Mouse (Mus musculus): ENCODE results near the gene Actl10. TPM values are rescaled to one million over a fixed set of nuclear protein-coding genes. Genes with fewer than 3 reads are reported as not detected.

Gene Actl10
- total and polyA plus RNA-seq, 3 experiments: 0.35 to 0.79 TPM; not detected in 1

DNA sequence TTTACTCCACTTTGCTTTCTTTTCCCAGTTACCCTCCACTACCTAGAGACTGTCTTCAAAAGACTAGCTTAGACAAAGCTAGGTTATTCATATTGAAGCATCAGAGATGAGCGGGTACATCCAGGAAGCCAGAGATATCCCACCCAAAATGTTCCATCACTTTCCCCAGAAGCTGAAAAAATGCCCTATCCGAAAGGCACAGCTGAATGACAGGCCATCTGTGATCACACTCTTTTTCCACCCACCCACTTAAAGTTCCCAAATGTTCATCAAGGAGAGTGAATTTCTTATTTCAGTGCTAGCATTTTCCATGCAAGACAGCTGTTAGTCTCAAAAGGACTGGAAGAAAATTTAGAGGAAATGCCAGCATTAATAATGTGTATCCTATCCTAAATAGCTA, 26.3 kb upstream of the Actl10 start:
- peaks cover 2 to 19% of the 10 kb centered on the region in 2 experiments for H3K36me3 ChIP-seq (ENCODE audit: control insufficient read depth in 1 of 2, insufficient read depth in 2 of 2, low read length in 2 of 2)
- H3K9ac ChIP-seq (ENCODE audit: control insufficient read depth, low read depth, low read length, poor library complexity, severe bottlenecking): no peak overlapping the region
- H3K79me2 ChIP-seq (ENCODE audit: control insufficient read depth, insufficient read depth, low read length, poor library complexity): no peaks in the 10 kb centered on the region
- H3K4me1 ChIP-seq (ENCODE audit: control insufficient read depth in 1 of 2, insufficient read depth in 2 of 2, low read length in 2 of 2): peaks cover 4 to 14% of the 10 kb centered on the region in 2 experiments
- no peak overlapping the region for H3K4me3 ChIP-seq (ENCODE audit: control insufficient read depth in 1 of 2, insufficient read depth in 1 of 2, low read depth in 2 of 2, low read length in 2 of 2)
- no peaks in the 10 kb centered on the region for H3K27me3 ChIP-seq (ENCODE audit: control insufficient read depth in 1 of 2, insufficient read depth in 2 of 2, low read length in 2 of 2)
- no peak overlapping the region for H3K27ac ChIP-seq (ENCODE audit: control insufficient read depth, low read depth, low read length)
- TF ChIP-seq KAT2A (conservative IDR thresholded peaks at IDR 0.05; ENCODE audit: low read depth, low read length) (no peak), ELF1 (IDR thresholded peaks at IDR 0.05; ENCODE audit: low read depth, low read length) (no peak), GABPA (IDR thresholded peaks at IDR 0.05; ENCODE audit: low read depth, low read length) (no peak), MYB (IDR thresholded peaks at IDR 0.05; ENCODE audit: low read depth, low read length) (no peak), MYC (IDR thresholded peaks at IDR 0.05; ENCODE audit: low read depth, low read length) (no peak), CTCF (IDR thresholded peaks at IDR 0.05 in 2 of 3, conservative IDR thresholded peaks at IDR 0.05 in 1 of 3; ENCODE audit: control insufficient read depth in 1 of 3, insufficient read depth in 1 of 3, low read depth in 2 of 3, low read length in 3 of 3, poor library complexity in 1 of 3, severe bottlenecking in 1 of 3) (no peak), BHLHE40 (IDR thresholded peaks at IDR 0.05; ENCODE audit: borderline replicate concordance, low read depth, low read length) (no peak), TAL1 (IDR thresholded peaks at IDR 0.05; ENCODE audit: low read length) (no peak), SMC3 (IDR thresholded peaks at IDR 0.05; ENCODE audit: low read depth, low read length) (no peak), ZC3H11A (IDR thresholded peaks at IDR 0.05; ENCODE audit: low read depth, low read length) (no peak), RAD21 (IDR thresholded peaks at IDR 0.05; ENCODE audit: low read depth, low read length) (no peak)
- DNase-seq (ENCODE audit: low read depth, low spot score): no peak
- no peaks in the 10 kb centered on the region for H3K9me3 ChIP-seq (replicated peaks; ENCODE audit: insufficient read depth, low read length)

DNA sequence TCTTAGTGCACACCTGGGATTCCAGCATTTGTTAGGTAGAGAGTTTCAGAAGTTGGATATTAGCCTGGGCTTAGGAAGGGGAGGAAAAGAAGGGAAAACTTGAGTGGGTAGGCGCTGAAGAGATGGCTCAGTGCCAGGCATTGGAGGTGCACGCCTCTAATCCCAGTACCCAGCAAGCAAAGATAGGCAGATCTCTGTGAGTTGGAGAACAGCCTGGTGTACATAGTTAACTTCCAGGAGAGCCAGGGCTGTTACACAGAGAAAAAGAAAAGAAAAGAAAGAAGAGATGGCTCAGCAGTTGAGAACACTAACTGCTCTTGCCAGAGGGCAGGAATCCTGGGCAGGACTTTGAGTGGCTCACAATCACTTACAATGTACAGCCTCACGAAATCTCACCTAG, 25.0 kb upstream of the Actl10 start:
- TF ChIP-seq RCOR1 (IDR thresholded peaks at IDR 0.05; ENCODE audit: low read depth, low read length) (no peak), TBP (IDR thresholded peaks at IDR 0.05; ENCODE audit: low read depth, low read length) (no peak), POLR2A (IDR thresholded peaks at IDR 0.05; ENCODE audit: control insufficient read depth in 1 of 2, insufficient read depth in 1 of 2, low read depth in 1 of 2, low read length in 2 of 2, poor library complexity in 1 of 2) (no peak), ELF1 (IDR thresholded peaks at IDR 0.05; ENCODE audit: low read depth, low read length) (no peak), NELFE (IDR thresholded peaks at IDR 0.05; ENCODE audit: low read depth, low read length) (no peak), SMC3 (IDR thresholded peaks at IDR 0.05; ENCODE audit: low read depth, low read length) (no peak), ZC3H11A (IDR thresholded peaks at IDR 0.05; ENCODE audit: low read depth, low read length) (no peak), JUND (IDR thresholded peaks at IDR 0.05; ENCODE audit: low read depth, low read length) (no peak), MAFK (IDR thresholded peaks at IDR 0.05; ENCODE audit: borderline replicate concordance, low read depth, low read length) (no peak)
- Histone ChIP-seq H3K36me3 (ENCODE audit: control insufficient read depth in 1 of 2, insufficient read depth in 2 of 2, low read length in 2 of 2) (peaks cover 10 to 15% of the 10 kb centered on the region in 2 experiments), H3K9me3 (replicated peaks; ENCODE audit: insufficient read depth, low read length) (no peaks in the 10 kb centered on the region), H3K9ac (ENCODE audit: control insufficient read depth, low read depth, low read length, poor library complexity, severe bottlenecking) (no peak overlapping the region), H3K79me2 (ENCODE audit: control insufficient read depth, insufficient read depth, low read length, poor library complexity) (no peaks in the 10 kb centered on the region), H3K27ac (ENCODE audit: control insufficient read depth, low read depth, low read length) (no peak overlapping the region), H3K4me1 (ENCODE audit: control insufficient read depth in 1 of 2, insufficient read depth in 2 of 2, low read length in 2 of 2) (peaks cover 4 to 12% of the 10 kb centered on the region in 2 experiments), H3K27me3 (ENCODE audit: control insufficient read depth in 1 of 2, insufficient read depth in 2 of 2, low read length in 2 of 2) (no peaks in the 10 kb centered on the region), H3K4me3 (ENCODE audit: control insufficient read depth in 1 of 2, insufficient read depth in 1 of 2, low read depth in 2 of 2, low read length in 2 of 2) (no peak overlapping the region)
- DNase-seq (ENCODE audit: low read depth, low spot score): no peak

Data from MEL (cell line).